Mouse (Mus musculus) liver, adult 2 months (tissue): ENCODE results near the gene Kcnq4.

ENCODE experiments used
- CTCF ChIP-seq: fragments of 200-500 bp; IDR thresholded peaks from 2 replicates; pipeline ENCODE4 v1.5.1; 2011; ENCODE audit warnings: low read depth, low read length, control low read depth
- POLR2A ChIP-seq: fragments of 200-500 bp; IDR thresholded peaks from 2 replicates; pipeline ENCODE4 v1.6.1; 2011; ENCODE audit warnings: low read length, control low read depth; ENCODE audit not compliant: insufficient read depth; ENCODE audit errors: extremely low read depth

GRCm38 (mm10) chr4:120687282-120687681 lies 61.1 kb downstream of the Kcnq4 start:
- TF ChIP-seq POLR2A (no peak), CTCF (no peak)
